Mouse (Mus musculus): Measurements from ENCODE around the gene Krtap4-1.
"Not testable (repeated sequence)": the region's sequence is repeated elsewhere in the genome, so short reads cannot be mapped to it uniquely, and the experiment has no call there.

The Krtap4-1 gene

GRCm38 (mm10) chr11:99628138-99628537 lies at the start of gene Krtap4-1:
TSS of gene Krtap4-1 (minus strand) at chr11:99628238.
- in situ Hi-C loops (cut with MboI, MseI): no loop called here

DNA sequence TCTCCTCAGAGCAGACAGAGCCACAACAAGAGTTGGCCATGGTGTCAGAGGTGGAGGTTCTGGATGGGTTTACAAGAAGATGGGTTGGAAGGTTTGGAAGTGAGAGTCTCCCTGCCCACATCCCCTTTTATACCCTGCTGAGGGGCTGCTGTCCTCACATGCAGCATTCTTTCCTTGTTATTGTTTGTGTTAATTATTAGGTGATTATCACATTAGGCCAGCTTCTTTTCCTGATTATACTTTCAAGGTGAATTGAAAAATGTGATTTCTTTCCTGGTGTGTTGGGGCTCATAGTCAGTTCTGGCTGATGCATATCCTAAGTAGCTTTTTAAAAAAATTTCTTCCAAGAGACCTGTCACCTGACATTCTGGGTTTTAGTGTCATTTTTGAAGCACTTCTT lies 37.8 kb upstream of the Krtap4-1 start, which contains the start of gene Krtap4-6:
Gene Krtap4-6, minus strand, starts transcription at position 101 of the 400 bp plus-strand sequence.
- in situ Hi-C loops (cut with MboI, MseI): no loop called here

DNA sequence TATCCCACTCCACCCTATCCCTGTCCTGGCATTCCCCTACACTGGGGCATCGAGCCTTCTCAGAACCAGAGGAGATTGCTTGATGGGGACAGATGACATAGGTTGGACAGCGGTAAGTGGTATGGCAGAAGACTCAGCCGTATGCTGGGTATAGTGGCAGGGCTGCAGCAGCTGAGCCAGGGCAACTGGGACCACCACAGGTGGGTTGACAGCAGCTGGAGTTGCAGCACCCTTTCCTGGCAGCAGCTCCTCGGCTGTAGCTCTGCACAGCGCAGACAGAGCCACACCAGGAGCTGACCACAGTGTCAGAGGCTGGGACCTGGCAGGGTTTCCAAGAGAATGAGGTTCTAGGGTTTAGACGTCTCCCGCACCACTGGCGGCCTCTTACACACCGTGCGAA lies 34.8 kb upstream of the Krtap4-1 start:
- in situ Hi-C loops (cut with MboI, MseI): no loop called here

- in situ Hi-C loops (cut with MboI, MseI): no loop called here
Measured at GRCm38 (mm10) chr11:99659256-99659655, 31.2 kb upstream of the Krtap4-1 start.

DNA sequence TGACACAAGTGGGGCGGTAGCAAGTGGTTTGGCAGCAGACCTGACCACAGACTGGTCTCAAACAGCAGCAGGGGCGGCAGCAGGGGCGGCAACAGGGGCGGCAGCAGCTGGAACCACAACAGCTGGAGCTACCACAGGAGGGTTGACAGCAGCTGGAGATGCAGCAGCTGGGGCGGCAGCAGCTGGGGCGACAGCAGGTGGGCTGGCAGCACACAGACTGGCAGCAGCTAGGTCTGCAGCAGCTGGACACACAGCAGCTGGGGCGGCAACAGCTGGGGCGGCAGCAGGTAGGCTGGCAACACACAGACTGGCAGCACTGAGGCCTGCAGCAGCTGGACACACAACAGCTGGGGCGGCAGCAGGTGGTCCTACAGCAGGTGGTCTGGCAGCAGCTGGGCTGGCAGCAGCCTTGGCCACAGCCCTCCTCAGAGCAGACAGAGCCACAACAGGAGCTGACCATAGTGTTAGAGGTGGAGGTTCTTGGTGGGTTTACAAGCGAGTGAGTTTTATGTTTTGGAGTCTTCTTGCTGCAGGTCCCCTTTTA lies 30.5 kb upstream of the Krtap4-1 start, which contains the start of gene Gm11563:
Gene Gm11563, minus strand, starts transcription at position 494 of the 544 bp plus-strand sequence.
- in situ Hi-C loops (cut with MboI, MseI): not testable (repeated sequence)

DNA sequence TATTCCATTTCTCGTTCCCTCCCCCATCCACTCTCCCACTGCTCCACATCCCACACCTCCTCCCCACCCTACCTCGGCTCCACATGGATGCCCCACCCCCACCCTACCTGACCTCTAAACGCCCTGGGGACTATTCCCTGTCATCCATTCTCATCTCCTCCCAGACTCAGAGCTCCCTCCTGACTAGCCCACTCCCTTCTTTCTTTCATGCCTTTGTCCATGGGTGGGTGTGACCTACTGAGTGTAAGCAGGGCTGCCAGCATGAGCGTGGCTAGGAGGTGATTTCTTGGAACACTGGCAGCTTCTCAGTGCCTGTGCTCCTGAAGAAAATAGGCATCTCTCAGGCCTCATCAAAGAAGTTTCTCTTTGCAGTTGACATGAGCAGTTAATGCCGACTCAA lies 29.0 kb upstream of the Krtap4-1 start:
- in situ Hi-C loops (cut with MboI, MseI): no loop called here

DNA sequence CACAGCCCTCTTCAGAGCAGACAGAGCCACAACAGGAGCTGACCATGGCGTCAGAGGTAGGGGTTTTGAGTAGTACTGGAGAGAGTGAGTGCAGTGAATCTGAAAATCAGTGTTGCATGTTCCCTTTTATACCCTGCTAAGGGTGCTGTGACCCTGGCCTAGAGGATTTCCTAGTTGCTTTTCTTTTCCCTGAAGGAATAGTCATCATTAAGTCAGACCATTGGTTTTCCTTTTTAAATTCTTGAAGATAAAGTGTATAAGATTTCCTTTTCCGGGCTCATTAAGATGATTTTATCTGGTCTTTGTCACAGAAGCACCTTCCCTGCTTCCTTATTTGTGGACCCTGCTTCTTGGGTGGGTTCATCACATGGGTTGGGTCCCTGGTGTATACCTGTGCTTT lies 22.1 kb upstream of the Krtap4-1 start, which contains the start of gene Gm11555:
Gene Gm11555, minus strand, starts transcription at position 101 of the 400 bp plus-strand sequence.
- in situ Hi-C loops (cut with MboI, MseI): no loop called here

DNA sequence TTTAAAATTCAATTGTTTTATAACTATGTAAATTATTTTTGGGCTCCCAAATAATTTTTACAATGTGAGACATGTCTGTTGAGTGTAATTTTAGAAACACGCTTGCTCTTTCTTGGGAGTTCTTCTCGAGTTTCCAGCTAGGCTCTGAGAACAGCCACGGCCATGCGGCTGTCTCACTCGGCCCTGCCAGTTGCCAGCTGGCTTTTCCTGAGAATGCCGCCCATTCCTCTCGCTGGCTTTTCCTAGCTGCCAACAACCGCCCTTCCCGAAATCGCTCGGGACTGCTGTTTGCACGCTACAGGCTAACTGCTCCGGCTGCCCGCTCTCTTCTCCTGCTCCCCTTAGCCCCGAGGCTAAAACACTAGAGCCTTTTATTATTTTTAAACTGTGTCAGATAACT lies 18.4 kb upstream of the Krtap4-1 start:
- in situ Hi-C loops (cut with MboI, MseI): no loop called here

- in situ Hi-C loops (cut with MboI, MseI): no loop called here
Measured at GRCm38 (mm10) chr11:99644351-99644750, 16.3 kb upstream of the Krtap4-1 start.

GRCm38 (mm10) chr11:99643635-99644139 lies 15.6 kb upstream of the Krtap4-1 start, which contains the start of gene Krtap4-7:
TSS of gene Krtap4-7 (minus strand) at chr11:99644089.
- in situ Hi-C loops (cut with MboI, MseI): not testable (repeated sequence)

- in situ Hi-C loops (cut with MboI, MseI): no loop called here
Measured at GRCm38 (mm10) chr11:99640926-99641325, 12.9 kb upstream of the Krtap4-1 start.

DNA sequence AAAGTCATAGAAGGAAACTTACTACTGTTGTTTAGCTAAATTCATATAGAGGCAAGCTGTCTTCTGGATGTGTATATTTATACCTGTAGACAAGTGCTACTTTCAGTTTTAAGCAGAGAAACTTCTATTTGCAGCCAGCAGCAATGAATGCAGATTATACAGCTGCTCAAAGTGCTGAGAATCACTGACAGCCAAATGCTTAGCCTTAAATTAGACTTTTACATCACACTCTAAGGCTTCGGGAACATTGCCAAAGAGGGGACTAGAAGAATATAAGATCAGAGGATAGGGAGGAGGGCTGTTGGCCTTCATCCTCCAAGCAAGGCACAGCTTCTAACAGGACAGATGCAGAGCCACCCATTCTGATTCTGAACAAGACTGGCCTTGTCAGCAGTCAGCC lies 9.0 kb upstream of the Krtap4-1 start:
- in situ Hi-C loops (cut with MboI, MseI): no loop called here

GRCm38 (mm10) chr11:99634653-99635134 lies 6.7 kb upstream of the Krtap4-1 start, which contains the start of gene Krtap4-2:
TSS of gene Krtap4-2 (minus strand) at chr11:99635084.
- in situ Hi-C loops (cut with MboI, MseI): no loop called here

GRCm38 (mm10) chr11:99633293-99633692 lies 5.3 kb upstream of the Krtap4-1 start:
- in situ Hi-C loops (cut with MboI, MseI): no loop called here

- in situ Hi-C loops (cut with MboI, MseI): no loop called here
Measured at GRCm38 (mm10) chr11:99630890-99631289, 2.9 kb upstream of the Krtap4-1 start.

DNA sequence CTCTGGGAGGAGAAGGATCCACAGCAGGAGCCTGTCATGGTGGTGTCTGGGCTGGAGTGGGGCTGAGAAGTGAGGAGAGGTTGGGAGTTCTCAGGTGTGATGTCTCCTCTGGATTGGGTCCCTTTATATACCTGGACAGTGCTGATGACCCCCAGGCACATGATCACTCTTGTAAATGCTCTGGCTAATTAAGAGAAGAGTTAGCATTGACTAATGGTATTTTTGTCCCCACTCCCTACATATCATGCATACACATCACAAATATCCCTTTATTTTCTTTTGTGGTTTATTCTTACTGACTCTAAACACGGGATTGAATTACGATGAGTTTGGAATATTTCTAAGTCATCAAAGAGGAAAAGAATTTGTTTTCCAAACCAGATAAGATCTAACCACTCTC lies 7.7 kb downstream of the Krtap4-1 start, which contains the start of gene Gm11562:
Gene Gm11562, minus strand, starts transcription at position 101 of the 400 bp plus-strand sequence.
- in situ Hi-C loops (cut with MboI, MseI): no loop called here

GRCm38 (mm10) chr11:99614796-99615363 lies 13.2 kb downstream of the Krtap4-1 start, which contains the start of gene Krtap2-4:
TSS of gene Krtap2-4 (minus strand) at chr11:99614846.
- in situ Hi-C loops (cut with MboI, MseI): no loop called here

DNA sequence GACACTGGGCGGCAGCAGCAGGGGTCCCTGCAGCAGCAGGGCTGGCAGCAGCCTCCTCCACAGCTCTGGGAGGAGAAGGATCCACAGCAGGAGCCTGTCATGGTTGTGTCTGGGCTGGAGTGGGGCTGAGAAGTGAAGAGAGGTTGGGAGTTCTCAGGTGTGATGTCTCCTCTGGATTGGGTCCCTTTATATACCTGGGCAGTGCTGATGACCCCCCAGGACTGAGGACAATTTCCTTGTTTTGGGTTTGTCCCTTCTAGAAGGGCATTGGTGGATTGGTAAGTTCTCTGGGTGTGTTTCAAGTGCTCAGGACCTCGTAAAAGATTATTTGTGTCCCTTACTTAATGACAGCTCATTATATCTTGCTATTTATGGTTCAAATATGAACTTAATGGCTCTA lies 17.9 kb downstream of the Krtap4-1 start, which contains the start of gene Gm11937:
Gene Gm11937, minus strand, starts transcription at position 101 of the 400 bp plus-strand sequence.
- in situ Hi-C loops (cut with MboI, MseI): not testable (repeated sequence)

GRCm38 (mm10) chr11:99609126-99609525 lies 18.9 kb downstream of the Krtap4-1 start:
- in situ Hi-C loops (cut with MboI, MseI): no loop called here

- in situ Hi-C loops (cut with MboI, MseI): not testable (repeated sequence)
Measured at GRCm38 (mm10) chr11:99603208-99603607, 24.8 kb downstream of the Krtap4-1 start, which contains the start of gene Gm11938. TSS of gene Gm11938 (minus strand) at chr11:99603308.

GRCm38 (mm10) chr11:99597742-99598141 lies 30.3 kb downstream of the Krtap4-1 start, which contains the start of gene Krtap9-3:
TSS of gene Krtap9-3 (minus strand) at chr11:99598105.
- in situ Hi-C loops (cut with MboI, MseI): not testable (repeated sequence)

DNA sequence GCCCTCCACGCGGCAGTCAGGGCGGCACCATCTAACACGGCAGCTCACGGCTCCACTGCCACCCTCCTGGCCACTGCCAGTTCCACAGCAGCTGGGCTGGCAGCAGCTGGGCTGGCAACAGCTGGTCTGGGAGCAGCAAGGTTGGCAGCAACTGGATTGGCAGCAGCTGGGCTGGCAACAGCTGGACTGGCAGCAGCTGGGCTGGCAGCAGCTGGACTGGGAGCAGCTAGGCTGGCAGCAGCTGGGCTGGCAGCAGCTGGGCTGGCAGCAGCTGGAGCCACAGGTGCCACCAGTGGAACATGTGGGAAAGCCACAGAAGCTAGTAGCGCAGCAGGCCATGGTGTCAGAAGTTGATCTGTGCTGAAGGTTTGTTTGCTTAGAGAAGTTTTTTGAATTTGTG lies 37.1 kb downstream of the Krtap4-1 start, which contains the start of gene Krtap1-3:
Gene Krtap1-3, minus strand, starts transcription at position 359 of the 400 bp plus-strand sequence.
- in situ Hi-C loops (cut with MboI, MseI): no loop called here

All from T-helper 1 cell (primary cell).